Mouse (Mus musculus): ENCODE data around the gene Meaf6. TPM values are rescaled to one million over a fixed set of nuclear protein-coding genes. Genes with fewer than 3 reads are reported as not detected.

Gene Meaf6
- polyA plus RNA-seq, 1 experiment from 2014 or later, result 48.7 TPM

DNA sequence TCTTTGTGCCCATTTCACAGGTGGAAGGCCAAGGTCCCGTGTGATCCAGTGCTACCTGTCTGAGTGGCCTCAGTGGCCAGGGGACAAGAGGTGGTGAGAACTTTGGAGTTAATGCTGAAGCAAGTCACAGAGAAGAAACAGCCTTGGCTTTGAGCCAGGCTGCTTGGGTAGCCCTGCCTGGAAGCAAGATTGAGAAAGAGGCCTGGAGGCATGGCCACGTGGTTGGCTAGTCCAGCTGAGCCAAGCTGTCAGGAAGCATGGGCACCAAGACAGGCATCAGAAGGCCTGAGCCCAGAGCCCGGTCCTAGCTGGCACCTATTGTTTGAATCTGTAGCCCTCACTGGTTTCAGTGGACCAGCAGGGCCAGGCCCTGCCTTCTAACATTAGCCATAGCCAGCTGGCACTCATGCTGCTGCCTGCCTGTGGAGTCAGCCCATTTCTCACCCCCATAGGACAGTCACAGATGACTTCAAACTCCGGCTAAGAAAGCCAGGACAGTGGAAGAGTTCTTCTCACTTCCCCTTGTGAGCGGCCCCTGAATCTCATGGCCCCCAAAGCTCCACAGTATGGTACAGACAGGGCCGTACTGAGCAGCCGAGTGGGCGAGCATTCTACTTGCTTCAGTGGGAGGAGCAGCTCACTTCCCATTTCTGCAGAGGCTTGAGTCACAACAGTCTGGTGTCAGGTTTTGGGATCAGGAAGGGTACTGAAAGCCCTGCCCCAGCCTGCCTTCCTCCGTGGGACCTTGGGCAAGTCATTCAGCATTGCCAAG, 31.3 kb downstream of the Meaf6 start:
- H3K9me3 ChIP-seq (replicated peaks), result no peaks in the 10 kb centered on the region
- H3K4me3 ChIP-seq, result no peak overlapping the region
- H3K27me3 ChIP-seq (replicated peaks), result no peaks in the 10 kb centered on the region
- H3K4me2 ChIP-seq, result no peak overlapping the region
- no peak overlapping the region for H3K9ac ChIP-seq
- 70% methylated on average over 9 of the region's 9 CpGs for WGBS
- ATAC-seq (ENCODE audit: insufficient number of reproducible peaks, low FRiP score), result no peak
- H3K36me3 ChIP-seq, result peaks cover 21% of the 10 kb centered on the region
- peaks cover 17% of the 10 kb centered on the region for H3K4me1 ChIP-seq (replicated peaks)
- H3K27ac ChIP-seq (ENCODE audit: poor library complexity, severe bottlenecking), result no peak overlapping the region

DNA sequence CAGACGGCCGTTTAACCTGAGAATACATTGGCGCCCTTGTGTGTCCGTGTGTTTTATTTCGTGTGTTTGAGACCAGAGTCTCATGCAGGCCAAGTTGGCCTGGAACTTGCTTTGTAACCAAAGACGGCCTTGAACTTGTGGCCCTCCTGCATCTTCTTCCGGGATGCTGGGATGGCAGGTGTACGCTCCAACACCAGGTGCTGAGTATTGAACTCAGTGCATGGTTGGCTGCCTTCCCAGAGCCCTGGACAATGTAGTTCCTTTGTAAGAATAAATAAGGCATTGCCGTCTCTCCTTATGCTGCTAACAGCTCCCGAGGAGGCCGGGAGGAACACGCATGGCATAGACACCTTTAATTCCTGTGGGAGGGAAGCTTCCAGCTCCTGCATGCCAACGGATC, 32.0 kb downstream of the Meaf6 start:
- ATAC-seq (ENCODE audit: insufficient number of reproducible peaks, low FRiP score), result no peak
- no peak overlapping the region for H3K27ac ChIP-seq (ENCODE audit: poor library complexity, severe bottlenecking)
- no peaks in the 10 kb centered on the region for H3K9me3 ChIP-seq (replicated peaks)
- H3K4me1 ChIP-seq (replicated peaks), result peaks cover 19% of the 10 kb centered on the region
- no peaks in the 10 kb centered on the region for H3K27me3 ChIP-seq (replicated peaks)
- H3K9ac ChIP-seq, result no peak overlapping the region
- H3K4me3 ChIP-seq, result no peak overlapping the region
- H3K4me2 ChIP-seq, result no peak overlapping the region
- 75% methylated on average over 13 of the region's 13 CpGs for WGBS
- peaks cover 20% of the 10 kb centered on the region for H3K36me3 ChIP-seq

DNA sequence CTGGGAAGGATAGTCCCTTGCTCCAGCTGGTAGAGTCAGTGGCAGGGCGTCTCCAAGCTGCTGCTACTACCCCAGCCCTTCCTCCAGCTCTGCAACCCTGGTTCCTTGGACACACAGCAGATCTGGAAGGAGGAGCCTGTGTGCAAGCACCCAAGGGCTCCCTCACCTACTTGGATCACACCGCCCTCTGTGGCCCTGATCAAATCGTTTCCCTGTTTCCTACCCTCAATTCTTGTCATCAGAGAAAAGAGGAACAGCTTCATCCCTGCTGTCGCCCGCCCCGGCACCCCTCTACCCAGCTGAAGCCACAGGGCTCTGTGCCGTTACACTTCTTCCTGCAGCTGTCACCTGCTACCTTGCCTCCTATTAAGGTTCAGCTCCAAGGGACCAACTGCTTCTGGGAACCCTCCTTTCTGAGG, 33.0 kb downstream of the Meaf6 start:
- H3K36me3 ChIP-seq, result peaks cover 20% of the 10 kb centered on the region
- no peak for ATAC-seq (ENCODE audit: insufficient number of reproducible peaks, low FRiP score)
- H3K9ac ChIP-seq, result no peak overlapping the region
- H3K27me3 ChIP-seq (replicated peaks), result no peaks in the 10 kb centered on the region
- H3K27ac ChIP-seq (ENCODE audit: poor library complexity, severe bottlenecking), result no peak overlapping the region
- H3K9me3 ChIP-seq (replicated peaks), result no peaks in the 10 kb centered on the region
- H3K4me2 ChIP-seq, result no peak overlapping the region
- H3K4me1 ChIP-seq (replicated peaks), result peaks cover 28% of the 10 kb centered on the region
- H3K4me3 ChIP-seq, result no peak overlapping the region
- WGBS, result 79% methylated on average over 7 of the region's 7 CpGs

DNA sequence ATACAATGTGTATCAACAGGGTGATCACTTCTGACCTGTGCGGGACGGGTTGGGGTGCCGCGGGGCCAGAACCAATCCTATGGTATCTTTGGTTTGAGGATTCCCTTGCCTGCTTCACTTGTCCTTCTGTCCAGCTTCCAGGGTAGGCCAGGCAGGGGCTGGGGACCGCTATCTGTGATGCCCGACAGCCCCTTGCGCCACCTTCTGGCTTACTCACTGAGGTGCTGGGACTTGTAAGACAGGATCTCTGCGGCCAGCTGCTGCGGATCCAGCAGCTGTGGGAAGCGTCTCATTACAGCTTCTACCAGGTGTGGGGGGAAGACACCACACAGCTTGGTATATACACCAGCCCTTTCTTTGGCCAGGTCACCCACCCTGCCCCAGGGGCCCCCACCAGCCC, 34.1 kb downstream of the Meaf6 start:
- WGBS, result 45% methylated on average over 10 of the region's 10 CpGs
- H3K27ac ChIP-seq (ENCODE audit: poor library complexity, severe bottlenecking), result no peak overlapping the region
- no peak overlapping the region for H3K4me2 ChIP-seq
- H3K4me1 ChIP-seq (replicated peaks), result peaks cover 38% of the 10 kb centered on the region
- H3K9me3 ChIP-seq (replicated peaks), result no peaks in the 10 kb centered on the region
- no peak overlapping the region for H3K9ac ChIP-seq
- no peak overlapping the region for H3K4me3 ChIP-seq
- H3K27me3 ChIP-seq (replicated peaks), result no peaks in the 10 kb centered on the region
- H3K36me3 ChIP-seq, result peaks cover 20% of the 10 kb centered on the region
- ATAC-seq (ENCODE audit: insufficient number of reproducible peaks, low FRiP score), result no peak

DNA sequence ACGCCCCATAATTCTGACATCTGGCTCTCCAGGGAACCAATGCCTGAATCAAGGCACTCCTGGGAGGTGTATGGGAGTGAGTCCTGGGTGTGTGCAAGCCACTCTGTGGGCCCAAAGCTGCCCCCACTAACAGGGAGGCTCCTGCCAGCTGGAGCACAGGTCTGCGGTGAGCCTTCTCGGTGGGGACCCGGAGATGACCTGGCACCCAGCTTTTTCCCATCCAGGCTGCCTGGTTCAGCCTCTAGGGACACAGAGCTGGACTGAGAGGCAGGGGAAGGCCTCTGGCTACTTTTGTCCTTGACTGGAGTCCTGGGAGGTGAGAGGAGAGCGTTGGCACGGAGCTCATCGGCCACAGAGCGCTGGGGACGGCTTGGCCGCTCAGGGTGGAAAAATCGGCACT, 34.8 kb downstream of the Meaf6 start:
- no peaks in the 10 kb centered on the region for H3K27me3 ChIP-seq (replicated peaks)
- no peak overlapping the region for H3K4me3 ChIP-seq
- no peak for ATAC-seq (ENCODE audit: insufficient number of reproducible peaks, low FRiP score)
- H3K9ac ChIP-seq, result no peak overlapping the region
- no peak overlapping the region for H3K4me2 ChIP-seq
- no peak overlapping the region for H3K27ac ChIP-seq (ENCODE audit: poor library complexity, severe bottlenecking)
- WGBS, result 88% methylated on average over 11 of the region's 11 CpGs
- H3K4me1 ChIP-seq (replicated peaks), result peaks cover 44% of the 10 kb centered on the region
- H3K9me3 ChIP-seq (replicated peaks), result no peaks in the 10 kb centered on the region
- peaks cover 20% of the 10 kb centered on the region for H3K36me3 ChIP-seq

DNA sequence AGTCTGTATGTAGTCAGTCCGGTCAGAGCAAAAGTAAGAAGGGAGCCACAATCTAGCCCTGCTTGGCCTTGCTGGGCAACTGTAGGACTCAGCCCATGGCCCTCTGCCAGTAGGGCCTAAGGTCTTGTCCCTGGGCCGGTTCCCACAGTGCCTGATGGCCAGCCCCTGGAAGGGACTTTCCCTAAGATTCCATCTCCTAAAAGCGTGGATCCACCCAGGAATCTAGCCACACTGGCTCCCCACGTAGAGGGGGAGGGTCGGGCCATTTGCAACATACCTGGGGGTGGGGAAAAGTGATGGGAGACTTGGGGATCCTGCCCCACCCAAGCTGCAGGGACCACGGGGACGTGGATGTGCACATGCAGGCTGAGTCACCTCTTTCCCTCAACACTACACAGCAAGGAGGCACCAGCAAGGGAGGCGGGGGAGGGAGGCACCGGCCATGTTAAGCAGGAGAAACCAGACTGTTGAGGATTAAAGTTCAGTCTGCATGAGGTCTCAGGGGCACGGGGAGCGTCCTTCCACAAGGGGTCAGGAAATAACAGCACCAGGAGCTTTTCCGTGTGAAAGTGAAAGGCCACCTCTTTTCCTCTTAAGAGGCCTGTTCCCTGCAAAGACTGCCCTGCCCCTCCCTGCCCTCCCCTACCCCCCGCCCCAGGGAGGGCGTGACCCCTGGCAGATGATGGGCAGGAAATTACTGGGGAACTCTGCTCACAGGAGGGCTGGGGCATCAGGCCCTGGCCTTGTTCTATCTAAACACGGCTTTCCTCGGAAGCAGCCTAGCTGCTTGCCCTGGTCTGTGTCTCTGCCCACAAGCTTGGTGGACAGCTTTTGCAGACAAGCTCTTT, 37.7 kb downstream of the Meaf6 start:
- Histone ChIP-seq H3K4me2 (peak overlapping the region; percentile 21), H3K36me3 (peaks cover 20% of the 10 kb centered on the region), H3K27me3 (replicated peaks) (no peaks in the 10 kb centered on the region), H3K4me1 (replicated peaks) (peaks cover 47% of the 10 kb centered on the region), H3K4me3 (no peak overlapping the region), H3K27ac (ENCODE audit: poor library complexity, severe bottlenecking) (peak overlapping the region; percentile 17; the same call in 1 of the 2 replicates), H3K9me3 (replicated peaks) (no peaks in the 10 kb centered on the region), H3K9ac (peak overlapping the region; percentile 34; the same call in 1 of the 2 replicates)
- WGBS, result 19% methylated on average over 16 of the region's 16 CpGs
- peak; percentile 33; the same call in 1 of the 2 replicates for ATAC-seq (ENCODE audit: insufficient number of reproducible peaks, low FRiP score)

DNA sequence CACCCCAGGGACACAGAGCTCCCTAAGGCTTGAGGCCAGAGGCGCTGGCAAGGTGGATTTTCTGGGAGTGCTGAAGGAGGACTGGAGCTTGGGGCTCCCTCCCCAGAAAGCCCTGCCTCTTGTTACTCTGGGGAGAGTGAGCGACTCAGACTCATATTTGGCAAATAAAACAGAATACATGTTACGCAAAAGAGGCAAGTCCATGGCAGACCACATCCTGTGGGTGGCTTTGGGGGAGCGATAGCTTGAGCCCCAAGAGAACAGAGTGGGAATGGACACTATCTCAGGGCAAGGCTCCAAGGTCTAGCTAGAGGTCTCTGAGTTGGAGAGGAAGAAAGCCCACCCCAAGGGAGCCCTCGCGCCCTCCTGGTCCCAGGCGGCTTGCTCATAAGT, 38.3 kb downstream of the Meaf6 start:
- H3K27me3 ChIP-seq (replicated peaks), result no peaks in the 10 kb centered on the region
- peaks cover 51% of the 10 kb centered on the region for H3K4me1 ChIP-seq (replicated peaks)
- WGBS, result 77% methylated on average over 7 of the region's 7 CpGs
- no peaks in the 10 kb centered on the region for H3K9me3 ChIP-seq (replicated peaks)
- H3K36me3 ChIP-seq, result peaks cover 20% of the 10 kb centered on the region
- ATAC-seq (ENCODE audit: insufficient number of reproducible peaks, low FRiP score), result no peak
- H3K9ac ChIP-seq, result peak overlapping the region; percentile 34; the same call in 1 of the 2 replicates
- peak overlapping the region; percentile 21; the same call in 1 of the 2 replicates for H3K4me2 ChIP-seq
- no peak overlapping the region for H3K4me3 ChIP-seq
- H3K27ac ChIP-seq (ENCODE audit: poor library complexity, severe bottlenecking), result peak overlapping the region; percentile 17; the same call in 1 of the 2 replicates

DNA sequence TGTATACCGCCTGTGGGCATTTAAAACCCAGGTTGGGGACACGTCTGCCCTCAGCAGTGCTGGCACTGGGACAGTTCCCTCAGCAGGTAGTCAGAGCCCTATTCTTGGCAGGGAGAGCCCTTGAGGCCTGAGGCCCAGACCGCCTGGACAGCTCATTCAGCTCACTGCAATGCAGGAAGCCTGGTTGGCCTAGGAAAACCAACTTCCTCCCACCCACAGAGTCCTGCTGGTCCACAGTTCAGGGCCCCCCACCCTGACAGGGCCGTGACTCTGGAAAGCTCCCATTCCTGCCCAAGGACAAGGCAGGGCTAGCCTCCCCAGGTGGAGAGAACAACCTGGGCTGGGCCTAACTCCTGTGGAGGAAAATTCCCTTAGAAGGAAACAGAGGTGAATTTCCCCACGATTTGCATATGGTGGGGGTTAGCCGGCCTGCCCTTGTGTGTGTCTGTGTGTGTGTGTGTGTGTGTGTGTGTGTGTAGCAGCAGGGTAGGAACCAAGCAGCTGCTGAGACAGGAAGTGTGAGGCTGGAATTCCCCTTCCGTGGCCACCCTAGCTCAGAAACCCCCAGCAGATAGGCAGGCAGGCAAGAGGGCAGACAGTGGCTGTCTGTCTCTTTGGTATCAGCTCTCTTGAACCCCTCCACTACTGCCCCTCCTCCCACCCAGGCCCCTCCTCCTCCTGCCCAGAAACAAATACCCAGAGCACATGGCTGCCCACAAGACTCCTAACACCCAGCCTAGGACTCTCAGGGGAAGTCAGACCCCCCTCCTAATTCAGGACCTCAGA, 39.7 kb downstream of the Meaf6 start:
- H3K4me2 ChIP-seq, result peak overlapping the region; percentile 8; the same call in 1 of the 2 replicates
- ATAC-seq (ENCODE audit: insufficient number of reproducible peaks, low FRiP score), result no peak

DNA sequence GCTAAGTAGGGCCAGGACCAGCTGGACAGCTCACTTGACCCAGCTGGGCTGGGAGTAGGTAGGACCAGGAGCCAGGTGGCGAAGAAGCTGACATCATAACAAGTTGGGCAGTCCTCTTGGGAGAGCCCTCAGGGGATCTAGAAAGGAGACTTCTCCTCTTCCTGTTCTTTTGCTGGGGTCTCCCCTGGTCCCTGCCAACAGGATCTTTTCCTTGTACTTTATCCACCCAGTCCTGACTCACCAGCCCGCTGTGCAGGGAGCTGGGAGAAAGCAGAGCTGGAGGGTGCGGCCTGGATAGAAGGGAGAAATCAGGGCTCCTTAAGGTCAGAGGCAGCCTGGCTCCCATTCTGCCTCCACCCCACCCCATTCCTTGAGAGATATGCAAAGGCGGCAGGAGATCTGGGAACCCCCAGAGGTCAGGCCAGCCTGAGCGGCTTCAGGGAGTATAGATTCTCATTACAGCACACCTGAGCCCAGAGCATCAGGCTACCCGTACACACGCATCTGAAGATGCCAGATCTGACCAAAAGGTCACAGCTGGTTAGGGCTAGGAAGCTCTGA, 40.5 kb downstream of the Meaf6 start:
- Histone ChIP-seq H3K36me3 (peaks cover 10% of the 10 kb centered on the region), H3K4me3 (no peak overlapping the region), H3K27ac (ENCODE audit: poor library complexity, severe bottlenecking) (0 out of 2 replicates have a peak overlapping the region, but pooled peaks have one; percentile 45), H3K27me3 (replicated peaks) (no peaks in the 10 kb centered on the region), H3K9ac (peak overlapping the region; percentile 8; the same call in 1 of the 2 replicates), H3K9me3 (replicated peaks) (no peaks in the 10 kb centered on the region), H3K4me1 (replicated peaks) (peaks cover 53% of the 10 kb centered on the region), H3K4me2 (0 out of 2 replicates have a peak overlapping the region, but pooled peaks have one; percentile 8)
- 75% methylated on average over 7 of the region's 7 CpGs for WGBS
- ATAC-seq (ENCODE audit: insufficient number of reproducible peaks, low FRiP score), result no peak

More for the DNA sequence above, 39.7 kb downstream of the Meaf6 start:
- H3K27me3 ChIP-seq (replicated peaks), result no peaks in the 10 kb centered on the region
- peaks cover 53% of the 10 kb centered on the region for H3K4me1 ChIP-seq (replicated peaks)
- peaks cover 18% of the 10 kb centered on the region for H3K36me3 ChIP-seq
- H3K9me3 ChIP-seq (replicated peaks), result no peaks in the 10 kb centered on the region
- peak overlapping the region; percentile 8; the same call in 1 of the 2 replicates for H3K9ac ChIP-seq
- WGBS, result 41% methylated on average over 7 of the region's 7 CpGs
- no peak overlapping the region for H3K4me3 ChIP-seq
- peak overlapping the region; percentile 45; the same call in 1 of the 2 replicates for H3K27ac ChIP-seq (ENCODE audit: poor library complexity, severe bottlenecking)

DNA sequence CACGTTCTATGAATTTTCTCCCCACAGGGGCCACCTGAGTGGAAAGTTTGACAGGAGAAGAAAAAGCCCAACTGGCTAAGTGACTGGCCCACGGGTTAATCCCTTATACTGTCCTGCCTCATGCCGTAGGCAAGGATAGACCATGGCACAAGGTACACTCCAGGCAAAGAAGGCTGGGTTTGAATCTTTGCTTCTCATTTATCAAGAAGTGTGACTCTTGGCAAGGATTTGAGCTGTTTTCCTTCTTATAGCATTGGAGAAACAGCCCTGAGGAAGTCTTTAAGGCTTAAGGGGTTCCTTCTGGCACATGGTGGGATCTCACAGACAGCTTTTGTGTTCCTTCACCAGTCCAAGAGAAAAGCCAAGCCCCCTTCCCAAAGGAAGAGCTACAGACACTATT, 41.3 kb downstream of the Meaf6 start:
- Histone ChIP-seq H3K4me3 (no peak overlapping the region), H3K9ac (no peak overlapping the region), H3K4me2 (peak overlapping the region; percentile 97; the same call in 1 of the 2 replicates), H3K9me3 (replicated peaks) (no peaks in the 10 kb centered on the region), H3K27ac (ENCODE audit: poor library complexity, severe bottlenecking) (no peak overlapping the region), H3K36me3 (0 out of 2 replicates have a peak, but pooled peaks cover 3% of the 10 kb centered on the region), H3K27me3 (replicated peaks) (no peaks in the 10 kb centered on the region), H3K4me1 (replicated peaks) (peaks cover 53% of the 10 kb centered on the region)
- ATAC-seq (ENCODE audit: insufficient number of reproducible peaks, low FRiP score), result no peak
- 84% methylated on average over 3 of the region's 3 CpGs for WGBS
